Mouse (Mus musculus): ENCODE measurements at regions not wholly inside any gene's neighbourhood (a gene's known extent, or its start where the extent isn't known, plus 50 kb on each side); places are given as distances from the start of the nearest gene placed in this dataset.

DNA sequence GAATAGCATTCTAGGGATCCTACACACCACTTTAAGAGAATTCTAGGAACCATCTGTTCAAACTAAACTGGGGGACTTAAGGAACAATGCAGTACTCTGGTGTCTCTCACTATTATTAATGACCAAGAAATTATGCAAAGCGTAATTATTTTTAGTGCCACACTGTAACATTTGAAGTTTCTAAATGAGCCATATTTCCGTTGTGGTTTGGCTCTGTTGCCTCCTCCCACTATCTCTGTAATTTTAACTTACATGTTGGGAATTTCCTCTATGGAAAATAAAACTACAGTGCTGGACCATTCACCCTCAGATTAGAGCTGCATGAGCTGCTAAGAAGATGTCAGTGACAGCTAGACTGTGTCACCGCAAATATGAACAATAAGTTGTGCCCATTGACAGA lies 72.0 kb upstream of the Klf6 start:
- Histone ChIP-seq H3K4me2 (replicated peaks) (no peak overlapping the region), H3K4me3 (no peak overlapping the region), H3K9ac (replicated peaks) (no peak overlapping the region), H3K27me3 (no peaks in the 10 kb centered on the region), H3K27ac (replicated peaks) (no peak overlapping the region), H3K36me3 (no peaks in the 10 kb centered on the region), H3K4me1 (no peaks in the 10 kb centered on the region), H3K9me3 (no peaks in the 10 kb centered on the region)
- 93% methylated on average over 3 of the region's 3 CpGs for WGBS
- no peak for ATAC-seq (replicated peaks)

- H3K4me1 ChIP-seq: peaks cover 3% of the 10 kb centered on the region; the same call in 1 of the 2 replicates
- H3K27ac ChIP-seq (replicated peaks): no peak overlapping the region
- H3K9me3 ChIP-seq: no peaks in the 10 kb centered on the region
- H3K27me3 ChIP-seq: no peaks in the 10 kb centered on the region
- H3K4me2 ChIP-seq (replicated peaks): no peak overlapping the region
- 33% methylated on average over 7 of the region's 7 CpGs for WGBS
- no peak overlapping the region for H3K4me3 ChIP-seq
- peak; percentile 51; the same call in 1 of the 2 replicates for ATAC-seq (replicated peaks)
- no peak overlapping the region for H3K9ac ChIP-seq (replicated peaks)
- no peaks in the 10 kb centered on the region for H3K36me3 ChIP-seq
Measured at GRCm38 (mm10) chr13:5802079-5802478, 59.2 kb upstream of the Klf6 start.

DNA sequence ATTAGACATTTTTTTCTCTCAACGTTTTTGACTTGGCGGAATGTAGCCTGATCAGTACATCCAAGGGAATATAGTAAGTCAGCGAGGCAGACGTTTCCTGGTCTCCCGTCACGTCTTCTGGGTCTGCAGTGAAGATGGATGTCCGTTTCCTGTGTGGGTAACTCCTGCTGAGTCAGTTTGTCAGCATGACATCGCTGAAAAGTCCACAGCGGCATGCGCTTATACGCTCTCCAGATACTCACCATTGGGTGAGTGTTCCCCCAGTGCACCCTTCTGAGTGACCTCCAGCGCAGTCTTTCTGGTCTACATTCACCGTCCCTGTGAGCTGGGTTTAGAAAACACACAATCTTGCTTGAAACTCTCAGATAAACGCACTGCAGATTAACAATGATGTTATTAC lies 58.5 kb upstream of the Klf6 start:
- H3K9me3 ChIP-seq: no peaks in the 10 kb centered on the region
- no peak for ATAC-seq (replicated peaks)
- H3K4me3 ChIP-seq: no peak overlapping the region
- H3K27ac ChIP-seq (replicated peaks): no peak overlapping the region
- H3K4me2 ChIP-seq (replicated peaks): no peak overlapping the region
- H3K27me3 ChIP-seq: no peaks in the 10 kb centered on the region
- no peaks in the 10 kb centered on the region for H3K36me3 ChIP-seq
- peaks cover 3% of the 10 kb centered on the region; the same call in 1 of the 2 replicates for H3K4me1 ChIP-seq
- WGBS: 74% methylated on average over 14 of the region's 14 CpGs
- no peak overlapping the region for H3K9ac ChIP-seq (replicated peaks)

GRCm38 (mm10) chr13:5803540-5804380 lies 57.5 kb upstream of the Klf6 start:
- 6% methylated on average over 6 of the region's 6 CpGs for WGBS
- ATAC-seq (replicated peaks): peak; percentile 73; the same call in 1 of the 2 replicates
- Histone ChIP-seq H3K9me3 (no peaks in the 10 kb centered on the region), H3K4me1 (peaks cover 3% of the 10 kb centered on the region; the same call in 1 of the 2 replicates), H3K36me3 (no peaks in the 10 kb centered on the region), H3K4me2 (replicated peaks) (no peak overlapping the region), H3K4me3 (no peak overlapping the region), H3K9ac (replicated peaks) (no peak overlapping the region), H3K27ac (replicated peaks) (no peak overlapping the region), H3K27me3 (no peaks in the 10 kb centered on the region)

- no peak overlapping the region for H3K9ac ChIP-seq (replicated peaks)
Measured at GRCm38 (mm10) chr13:5804381-5804941, 56.8 kb upstream of the Klf6 start.

DNA sequence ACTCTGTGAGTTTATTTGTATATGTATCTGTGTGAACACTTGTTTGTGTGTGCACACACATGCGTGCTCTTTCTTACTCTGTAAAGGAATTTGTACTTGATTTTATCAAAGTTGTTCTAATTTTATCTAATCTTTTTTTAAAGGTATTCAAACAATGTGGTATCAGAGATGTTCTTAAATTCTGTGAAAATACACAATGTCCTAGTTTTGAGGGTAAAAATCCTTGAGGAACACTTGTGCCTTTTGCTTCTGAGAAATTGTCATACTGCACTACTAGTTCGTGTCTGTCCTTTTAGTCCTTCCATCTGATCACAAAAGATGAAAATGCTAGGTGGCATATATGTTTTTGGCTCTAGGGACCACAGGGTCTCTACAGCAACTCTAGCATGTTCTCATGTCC lies 52.9 kb upstream of the Klf6 start:
- Histone ChIP-seq H3K9ac (replicated peaks) (no peak overlapping the region), H3K4me3 (no peak overlapping the region), H3K4me1 (peaks cover 3% of the 10 kb centered on the region; the same call in 1 of the 2 replicates), H3K9me3 (no peaks in the 10 kb centered on the region), H3K27ac (replicated peaks) (no peak overlapping the region), H3K36me3 (no peaks in the 10 kb centered on the region), H3K27me3 (no peaks in the 10 kb centered on the region), H3K4me2 (replicated peaks) (no peak overlapping the region)
- ATAC-seq (replicated peaks): no peak
- 84% methylated on average over 2 of the region's 2 CpGs for WGBS

More at GRCm38 (mm10) chr13:5804381-5804941, 56.8 kb upstream of the Klf6 start:
- Histone ChIP-seq H3K27ac (replicated peaks) (no peak overlapping the region), H3K4me3 (no peak overlapping the region), H3K9me3 (no peaks in the 10 kb centered on the region), H3K27me3 (no peaks in the 10 kb centered on the region), H3K36me3 (no peaks in the 10 kb centered on the region), H3K4me2 (replicated peaks) (no peak overlapping the region), H3K4me1 (peaks cover 3% of the 10 kb centered on the region; the same call in 1 of the 2 replicates)
- no peak for ATAC-seq (replicated peaks)
- 24% methylated on average over 7 of the region's 7 CpGs for WGBS

Measured in forebrain, embryonic 15.5 days (tissue).